Mouse (Mus musculus): Measurements from ENCODE around the gene Il18.

Il18 gene

DNA sequence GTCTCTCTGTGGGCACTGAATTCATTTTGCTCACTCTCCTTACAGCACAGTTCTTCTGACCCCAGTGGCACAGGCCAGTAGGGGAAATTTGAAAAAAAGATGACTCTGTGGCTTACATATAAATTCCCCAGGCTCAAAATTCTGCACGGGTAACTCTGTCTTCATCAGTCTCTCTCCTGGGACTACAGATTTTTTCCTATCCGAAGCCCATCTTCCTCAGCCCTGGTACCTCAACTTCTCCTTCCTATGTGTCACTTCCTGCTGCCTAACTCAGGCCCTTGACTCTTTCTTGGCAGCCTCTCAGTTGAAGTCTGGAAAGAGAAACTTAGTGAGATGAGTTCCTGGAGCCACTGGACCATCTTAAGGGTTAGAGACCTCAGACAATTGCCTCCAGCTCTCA is 1.1 kb upstream of the Il18 start:
- no peak for DNase-seq (ENCODE audit: low spot score in 2 of 2)

GRCm38 (mm10) chr9:50555094-50555446 is 443 bp downstream of the Il18 start, which contains the start of gene Bco2:
TSS of gene Bco2 (minus strand) at chr9:50555181.
- no peak for DNase-seq (ENCODE audit: low spot score in 2 of 2)

- DNase-seq (ENCODE audit: low spot score in 2 of 2), result no peak
These were observed 6.7 kb downstream of the Il18 start, which contains the start of gene Tex12 for GRCm38 (mm10) chr9:50561145-50561917. TSS of gene Tex12 (minus strand) at chr9:50561325.

DNA sequence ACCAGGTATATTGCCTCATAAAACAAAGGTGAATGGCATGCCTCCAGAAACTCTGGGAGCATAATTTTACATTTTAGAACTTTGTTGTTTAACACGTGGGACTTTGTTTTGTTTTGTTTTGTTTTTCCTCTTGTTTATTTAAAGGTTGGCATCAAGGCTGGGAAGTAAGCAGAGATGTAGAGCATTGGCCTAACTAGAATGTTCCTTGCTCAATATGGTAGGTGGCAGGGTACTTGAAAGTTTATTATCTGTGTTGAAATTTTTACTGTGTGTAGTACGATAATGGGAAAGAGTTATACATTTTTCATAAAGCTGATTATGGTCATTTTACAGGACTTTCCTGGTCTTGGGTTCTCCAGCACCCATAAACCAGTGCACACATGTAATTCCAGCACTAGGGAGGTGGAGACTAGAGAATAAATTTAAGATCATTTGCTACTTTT is 7.3 kb downstream of the Il18 start:
- DNase-seq (ENCODE audit: low spot score in 2 of 2), result no peak

DNA sequence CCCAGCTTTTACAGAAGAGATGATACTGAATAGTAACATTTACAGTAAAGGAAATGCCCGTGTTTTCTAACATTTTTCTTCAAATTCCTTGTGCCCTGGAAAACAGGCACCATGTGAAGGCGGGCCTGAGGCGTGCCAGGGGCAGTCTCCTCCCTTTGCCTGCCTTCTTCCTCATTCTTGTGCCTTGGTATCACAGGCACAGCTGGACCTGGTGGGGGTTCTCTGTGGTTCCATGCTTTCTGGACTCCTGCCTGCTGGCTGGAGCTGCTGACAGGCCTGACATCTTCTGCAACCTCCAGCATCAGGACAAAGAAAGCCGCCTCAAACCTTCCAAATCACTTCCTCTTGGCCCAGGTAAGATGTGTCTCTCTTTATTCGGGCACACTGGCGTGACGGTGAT is 10.5 kb downstream of the Il18 start:
- no peak for DNase-seq (ENCODE audit: low spot score in 2 of 2)

DNA sequence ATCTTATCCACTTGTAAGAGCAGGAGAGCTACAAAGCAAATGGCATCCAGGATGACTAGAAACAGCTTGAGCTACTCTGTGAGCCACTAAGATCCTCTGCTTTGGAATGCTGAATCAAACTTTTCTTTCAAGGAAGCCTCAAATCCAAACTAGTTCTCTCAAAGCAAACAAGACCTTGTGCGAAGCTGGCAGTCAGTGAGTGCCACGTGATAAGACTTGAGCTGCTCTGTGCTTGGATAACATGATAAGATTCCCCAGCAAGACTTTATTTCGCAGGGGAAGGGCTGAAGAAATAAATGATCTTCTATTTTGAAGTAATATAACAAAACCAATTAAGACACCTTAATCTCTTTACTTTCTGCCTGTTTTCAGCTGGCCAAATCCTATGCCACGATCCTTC is 11.3 kb downstream of the Il18 start:
- no peak for DNase-seq (ENCODE audit: low spot score in 2 of 2)

GRCm38 (mm10) chr9:50567372-50567771 is 12.7 kb downstream of the Il18 start:
- DNase-seq (ENCODE audit: low spot score in 2 of 2), result no peak

- no peak for DNase-seq (ENCODE audit: low spot score in 2 of 2)
These were observed 13.3 kb downstream of the Il18 start for GRCm38 (mm10) chr9:50567881-50568280.

DNA sequence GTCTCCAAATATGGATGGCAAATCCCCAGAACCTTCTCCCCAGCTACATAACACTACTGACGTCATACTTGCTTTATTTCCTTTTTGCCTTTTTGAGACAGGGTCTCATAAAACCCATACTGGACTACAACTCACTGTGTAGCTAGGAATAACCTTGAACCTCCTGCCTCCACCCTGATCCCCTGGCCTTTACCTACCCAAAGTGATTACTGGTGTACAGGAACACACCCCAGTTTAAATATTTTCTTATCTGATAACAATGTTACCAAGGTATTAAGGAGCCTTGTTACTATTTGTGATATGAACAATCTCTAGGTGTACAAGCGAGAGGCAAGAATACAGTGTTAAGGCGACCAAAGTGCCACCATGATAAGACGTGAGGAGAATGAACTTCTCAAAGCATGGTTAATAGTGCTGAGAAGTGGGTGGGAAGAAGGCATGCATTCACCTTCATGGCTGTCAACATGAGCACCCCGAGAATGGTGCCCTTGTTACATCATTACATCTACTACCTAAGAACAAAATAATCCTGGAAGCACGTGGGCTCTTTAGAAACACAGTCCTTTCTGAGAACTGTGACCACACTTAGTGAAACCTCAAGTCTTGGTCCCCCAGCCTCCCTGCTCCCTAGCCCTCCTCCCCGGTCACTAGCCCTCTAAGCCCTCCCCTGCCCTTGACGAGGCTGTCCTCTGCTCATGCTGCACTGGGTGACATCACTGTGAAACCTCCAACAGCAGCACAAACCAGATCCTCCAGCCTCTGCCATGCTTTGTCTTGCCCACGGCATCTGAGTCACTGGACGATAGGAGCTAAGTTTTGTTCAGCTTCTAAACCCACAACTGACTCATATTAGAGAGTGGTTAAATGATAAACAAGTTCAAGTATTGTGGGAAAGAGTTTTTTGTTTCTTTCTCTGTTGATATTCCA is 15.2 kb downstream of the Il18 start:
- no peak for DNase-seq (ENCODE audit: low spot score in 2 of 2)

DNA sequence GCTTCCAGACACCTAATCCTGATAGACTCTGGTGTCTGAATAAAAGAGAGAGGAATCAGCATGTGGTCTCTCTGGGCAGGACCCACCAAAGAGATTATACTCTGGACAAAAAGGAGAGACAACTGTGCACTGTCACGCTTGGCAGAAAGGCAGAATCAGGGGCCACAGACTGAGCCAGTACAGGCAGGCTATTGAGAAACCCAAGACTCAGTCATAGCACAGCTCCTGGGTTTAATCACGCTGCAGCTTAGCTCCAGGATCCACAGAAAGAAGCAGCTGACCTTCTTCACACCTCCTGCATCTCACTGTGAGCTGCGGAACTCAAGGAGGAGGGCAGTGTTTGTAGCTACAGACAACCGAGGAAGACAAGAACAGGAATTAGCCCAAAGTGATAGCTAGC is 25.7 kb downstream of the Il18 start:
- DNase-seq (ENCODE audit: low spot score in 2 of 2), result no peak

DNA sequence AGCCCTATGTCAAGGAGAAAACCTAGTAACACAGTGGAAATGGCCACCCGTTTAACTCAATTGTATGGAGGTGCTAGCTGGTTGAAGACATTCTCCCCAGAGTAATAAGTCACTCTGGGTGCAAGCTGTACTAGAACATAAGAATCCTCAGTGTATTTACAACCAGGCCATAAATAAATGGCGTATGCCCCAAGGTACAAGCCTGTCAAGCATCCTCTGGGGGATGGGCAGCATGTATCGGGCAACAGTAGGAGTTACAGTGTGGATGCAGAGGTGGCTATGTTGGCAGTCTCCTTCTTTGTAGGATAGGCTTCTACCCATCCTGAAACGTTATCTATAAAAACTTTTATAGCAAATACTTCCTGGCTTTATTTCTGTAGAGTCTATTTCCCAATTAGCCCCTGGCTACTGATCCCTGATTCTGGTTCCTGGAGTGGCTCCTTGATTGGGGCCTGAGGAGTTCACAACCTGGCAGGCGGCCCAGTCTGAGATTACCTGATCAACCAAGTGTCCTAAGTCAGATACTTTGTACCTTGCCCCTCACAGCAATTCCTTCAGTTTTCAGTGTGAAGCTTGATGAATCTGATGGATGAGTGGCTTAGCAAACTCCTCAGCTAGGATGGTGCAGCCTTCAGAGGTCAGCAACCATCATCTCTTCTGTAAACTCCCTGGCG is 30.7 kb downstream of the Il18 start:
- no peak for DNase-seq (ENCODE audit: low spot score in 2 of 2)

- DNase-seq (ENCODE audit: low spot score in 2 of 2), result no peak
These were observed 32.3 kb downstream of the Il18 start for GRCm38 (mm10) chr9:50586955-50587354.

GRCm38 (mm10) chr9:50590856-50591518 is 36.4 kb downstream of the Il18 start:
- no peak for DNase-seq (ENCODE audit: low spot score in 2 of 2)

DNA sequence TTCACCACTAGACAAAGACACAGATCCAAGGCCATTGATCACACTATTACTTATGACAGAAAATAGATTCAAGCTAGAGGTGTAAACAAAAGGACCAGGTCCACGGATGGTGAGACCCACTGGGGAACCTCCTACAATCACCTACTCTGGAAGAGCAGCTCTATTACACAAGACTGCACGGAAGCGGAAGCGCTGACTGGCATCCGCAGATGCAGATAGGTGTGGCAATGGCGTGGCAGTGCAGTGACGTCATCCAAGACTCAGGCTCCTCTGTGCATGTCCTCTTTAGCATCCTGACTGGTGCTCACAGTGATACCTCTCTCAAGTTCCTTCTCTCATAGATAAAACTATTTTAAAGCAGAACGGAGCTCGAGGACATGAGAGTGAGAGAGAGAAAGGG is 38.3 kb downstream of the Il18 start:
- DNase-seq (ENCODE audit: low spot score in 2 of 2), result no peak

GRCm38 (mm10) chr9:50593544-50593943 is 38.9 kb downstream of the Il18 start:
- no peak for DNase-seq (ENCODE audit: low spot score in 2 of 2)

DNA sequence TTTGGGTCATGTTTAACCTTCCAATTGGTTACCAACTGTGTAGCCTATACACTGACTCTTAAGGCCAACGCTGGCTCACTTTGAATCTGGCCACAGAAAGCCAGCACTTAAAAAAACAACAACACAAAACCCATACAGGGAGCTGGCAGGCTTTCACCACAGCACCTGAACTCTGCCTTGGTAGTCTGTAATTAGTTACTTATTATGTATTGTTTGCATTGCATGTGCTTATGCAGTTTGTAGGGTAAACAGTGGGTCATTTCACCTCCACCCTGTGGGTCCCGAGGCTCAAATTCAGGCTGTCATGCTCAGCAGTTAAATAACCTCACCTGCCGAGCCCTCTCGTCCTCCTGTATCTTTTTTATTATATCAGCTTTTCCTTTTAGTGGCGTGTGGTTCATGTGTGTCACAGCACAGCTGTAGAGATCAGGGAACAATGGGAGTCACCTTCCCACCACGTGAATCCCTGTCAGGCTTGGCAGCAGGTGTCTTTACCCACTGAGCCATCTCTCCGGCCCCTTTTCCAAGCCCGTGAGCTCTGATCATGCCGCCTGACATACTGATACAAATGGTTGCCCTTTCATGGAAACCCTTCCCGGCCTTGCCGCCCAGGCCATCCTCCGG is 40.3 kb downstream of the Il18 start:
- no peak for DNase-seq (ENCODE audit: low spot score in 2 of 2)

GRCm38 (mm10) chr9:50596973-50597372 is 42.3 kb downstream of the Il18 start:
- DNase-seq (ENCODE audit: low spot score in 2 of 2), result no peak

GRCm38 (mm10) chr9:50601536-50601935 is 46.9 kb downstream of the Il18 start:
- DNase-seq (ENCODE audit: low spot score in 2 of 2), result no peak

- DNase-seq (ENCODE audit: low spot score in 2 of 2), result no peak
These were observed 47.6 kb downstream of the Il18 start for GRCm38 (mm10) chr9:50602055-50602845.

Data from left cerebral cortex, adult 9 months (tissue).